Mouse (Mus musculus) yolk sac, embryonic 10.5 days (tissue): ENCODE results near the gene Alox5.

ENCODE experiments used
- DNase-seq: peaks from one replicate; pipeline ENCODE4 v3.0.0-alpha.2; 2017; ENCODE audit warnings: low spot score

Alox5 gene

GRCm38 (mm10) chr6:116385194-116386044 lies 75.6 kb downstream of the Alox5 start:
- DNase-seq: peak; percentile 15

GRCm38 (mm10) chr6:116383582-116383981 lies 77.4 kb downstream of the Alox5 start:
- DNase-seq: no peak

- DNase-seq: no peak
Measured at GRCm38 (mm10) chr6:116381605-116382004, 79.4 kb downstream of the Alox5 start.

- DNase-seq: no peak
Measured at GRCm38 (mm10) chr6:116380157-116380556, 80.8 kb downstream of the Alox5 start.

- DNase-seq: no peak
Measured at GRCm38 (mm10) chr6:116378892-116379291, 82.1 kb downstream of the Alox5 start.

- DNase-seq: no peak
Measured at GRCm38 (mm10) chr6:116374618-116375017, 86.4 kb downstream of the Alox5 start.

- no peak for DNase-seq
Measured at GRCm38 (mm10) chr6:116374136-116374535, 86.8 kb downstream of the Alox5 start.

GRCm38 (mm10) chr6:116371500-116371899 lies 89.5 kb downstream of the Alox5 start:
- DNase-seq: no peak

GRCm38 (mm10) chr6:116370216-116370976 lies 90.6 kb downstream of the Alox5 start:
- no peak for DNase-seq

- no peak for DNase-seq
Measured at GRCm38 (mm10) chr6:116369811-116370210, 91.2 kb downstream of the Alox5 start.

- DNase-seq: no peak
Measured at GRCm38 (mm10) chr6:116367971-116368370, 93.0 kb downstream of the Alox5 start.

GRCm38 (mm10) chr6:116361993-116362392 lies 99.0 kb downstream of the Alox5 start:
- DNase-seq: no peak

GRCm38 (mm10) chr6:116361463-116361862 lies 99.5 kb downstream of the Alox5 start:
- DNase-seq: no peak
